Mouse (Mus musculus): ENCODE measurements around the gene Ovol2.

GRCm38 (mm10) chr2:144329937-144330336 is 2.0 kb downstream of the Ovol2 start:
- TF ChIP-seq CTCF (IDR thresholded peaks at IDR 0.05; ENCODE audit: low read depth, low read length) (no peak), GATA1 (IDR thresholded peaks at IDR 0.05; ENCODE audit: borderline replicate concordance, low read length) (no peak)
